Mouse (Mus musculus) bone marrow, adult 2 months (tissue): ENCODE results near the gene Upk3bl.

Source experiments
- CTCF ChIP-seq: fragments of 200-500 bp; IDR thresholded peaks from 2 replicates; pipeline ENCODE4 v1.5.1; 2011; ENCODE audit warnings: low read length, control low read depth; ENCODE audit not compliant: control insufficient read depth, insufficient read depth
- POLR2A ChIP-seq: fragments of 200-500 bp; IDR thresholded peaks from 2 replicates; pipeline ENCODE4 v1.6.1; 2011; ENCODE audit warnings: low read depth, mild to moderate bottlenecking, control low read depth, low read length, borderline replicate concordance; ENCODE audit not compliant: control insufficient read depth

DNA sequence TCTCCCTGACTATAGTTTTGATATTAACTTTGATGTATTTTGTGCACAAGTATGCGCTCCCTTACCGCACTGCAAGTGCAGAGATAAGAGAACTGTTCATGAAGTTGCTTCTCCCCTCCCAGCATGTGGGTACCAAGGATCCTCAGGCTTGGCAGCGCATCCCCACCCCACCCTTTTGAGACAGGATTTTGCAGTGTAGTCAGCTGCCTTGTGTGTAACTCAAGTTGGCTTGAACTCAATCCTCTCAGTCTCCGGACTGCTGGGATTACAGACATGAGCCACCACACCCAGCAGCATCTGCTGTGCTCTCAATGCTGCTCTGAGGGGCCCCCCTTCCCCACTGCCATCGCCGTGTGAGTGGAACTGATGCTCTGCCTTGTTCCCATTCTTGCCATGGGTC, 37.0 kb upstream of the Upk3bl start:
- TF ChIP-seq CTCF (no peak), POLR2A (no peak)
